Mouse (Mus musculus): Measurements from ENCODE around the gene Gm136. TPM values are rescaled to one million over a fixed set of nuclear protein-coding genes. Genes with fewer than 3 reads are reported as not detected.

The Gm136 gene
- total and polyA plus RNA-seq, 3 experiments = not detected

GRCm38 (mm10) chr4:34715062-34715461, 41.0 kb downstream of the Gm136 start:
- Histone ChIP-seq H3K4me3 (replicated peaks in 1 of 3; ENCODE audit: low read depth in 2 of 3, low read length in 2 of 3, poor library complexity in 1 of 3) (no peak overlapping the region), H3K4me2 (ENCODE audit: insufficient read depth, low read depth, poor library complexity, severe bottlenecking) (no peak overlapping the region), H3K27ac (ENCODE audit: insufficient read depth, low read depth) (no peak overlapping the region), H3K9me3 (replicated peaks; ENCODE audit: low read length) (peaks cover 9% of the 10 kb centered on the region), H3K79me2 (replicated peaks; ENCODE audit: control insufficient read depth, extremely low read depth, insufficient read depth, poor library complexity, severe bottlenecking) (no peaks in the 10 kb centered on the region), H3K27me3 (replicated peaks) (no peaks in the 10 kb centered on the region), H3K4me1 (ENCODE audit: control insufficient read depth in 1 of 2, insufficient read depth in 2 of 2) (no peaks in the 10 kb centered on the region), H3K36me3 (replicated peaks in 1 of 2; ENCODE audit: control insufficient read depth in 1 of 2, insufficient read depth in 1 of 2, low read length in 1 of 2) (no peaks in the 10 kb centered on the region), H3K9ac (ENCODE audit: insufficient read depth, low read depth) (no peak overlapping the region)
- no peak for TF ChIP-seq CHD2 (IDR thresholded peaks at IDR 0.05; ENCODE audit: low read length)
- no peak for TF ChIP-seq ZC3H11A (IDR thresholded peaks at IDR 0.05; ENCODE audit: low read depth, low read length)
- TF ChIP-seq TBP (conservative IDR thresholded peaks at IDR 0.05; ENCODE audit: low read depth, low read length) = peak; percentile 76; the same call in 1 of the 2 replicates
- dilution Hi-C loops (cut with MboI; ENCODE audit: extremely low pct_ligation_motif_present, extremely low pct_unique_long_range_greater_than_20kb, low sequenced_read_pairs) = no loop called here
- DNase-seq (ENCODE audit: extremely low read depth) = no peak
- in situ Hi-C loops (cut with MboI; ENCODE audit: low pct_ligation_motif_present, low pct_unique_long_range_greater_than_20kb, low sequenced_read_pairs) = no loop called here

DNA sequence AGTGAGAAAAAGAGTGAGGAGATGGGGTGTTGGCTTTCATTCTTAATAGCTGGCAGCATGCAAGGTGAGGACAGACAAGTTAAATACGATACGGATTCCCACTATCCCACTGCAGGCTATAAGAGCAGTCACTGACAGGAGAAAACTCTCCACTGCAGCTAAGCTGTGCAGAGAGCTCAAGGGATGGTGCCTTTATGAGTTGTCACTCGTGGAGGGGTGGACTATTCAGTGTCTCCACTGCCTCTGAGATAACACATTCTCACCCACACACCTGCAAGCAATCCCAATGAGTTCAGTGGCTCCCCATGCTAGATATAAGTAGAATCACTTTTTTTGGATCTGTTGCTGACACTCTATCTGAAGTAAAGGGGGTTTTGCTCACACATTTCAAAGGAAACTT, 47.9 kb downstream of the Gm136 start:
- H3K27me3 ChIP-seq (replicated peaks) = no peaks in the 10 kb centered on the region
- no peak overlapping the region for H3K4me3 ChIP-seq (replicated peaks in 1 of 3; ENCODE audit: low read depth in 2 of 3, low read length in 2 of 3, poor library complexity in 1 of 3)
- in situ Hi-C loops (cut with MboI; ENCODE audit: low pct_ligation_motif_present, low pct_unique_long_range_greater_than_20kb, low sequenced_read_pairs) (no loop called here), dilution Hi-C loops (cut with MboI; ENCODE audit: extremely low pct_ligation_motif_present, extremely low pct_unique_long_range_greater_than_20kb, low sequenced_read_pairs) (no loop called here)
- H3K4me2 ChIP-seq (ENCODE audit: insufficient read depth, low read depth, poor library complexity, severe bottlenecking) = no peak overlapping the region
- TF ChIP-seq USF2 (conservative IDR thresholded peaks at IDR 0.05; ENCODE audit: low read depth, low read length) (no peak), EP300 (IDR thresholded peaks at IDR 0.05; ENCODE audit: low read length) (no peak), CTCF (conservative IDR thresholded peaks at IDR 0.05 in 1 of 2, IDR thresholded peaks at IDR 0.05 in 1 of 2; ENCODE audit: low read depth in 2 of 2, low read length in 2 of 2) (no peak), POLR2AphosphoS2 (IDR thresholded peaks at IDR 0.05; ENCODE audit: low read depth, low read length) (no peak), MXI1 (IDR thresholded peaks at IDR 0.05; ENCODE audit: low read depth, low read length) (no peak), JUND (conservative IDR thresholded peaks at IDR 0.05; ENCODE audit: low read depth, low read length) (no peak), MEF2A (IDR thresholded peaks at IDR 0.05; ENCODE audit: borderline replicate concordance, low read depth, low read length) (no peak), MAFK (IDR thresholded peaks at IDR 0.05; ENCODE audit: insufficient replicate concordance, low read length) (no peak), ZKSCAN1 (IDR thresholded peaks at IDR 0.05; ENCODE audit: borderline replicate concordance, low read depth, low read length) (no peak), NRF1 (IDR thresholded peaks at IDR 0.05; ENCODE audit: low read depth, low read length) (no peak), ZMIZ1 (IDR thresholded peaks at IDR 0.05; ENCODE audit: low read depth, low read length) (no peak), ELF1 (IDR thresholded peaks at IDR 0.05; ENCODE audit: low read depth, low read length) (no peak), CHD1 (IDR thresholded peaks at IDR 0.05; ENCODE audit: low read depth, low read length) (no peak), NELFE (IDR thresholded peaks at IDR 0.05; ENCODE audit: low read depth, low read length) (no peak), CHD2 (IDR thresholded peaks at IDR 0.05; ENCODE audit: low read length) (no peak), UBTF (IDR thresholded peaks at IDR 0.05; ENCODE audit: low read depth, low read length) (no peak), KAT2A (IDR thresholded peaks at IDR 0.05; ENCODE audit: insufficient replicate concordance, low read length) (no peak), HCFC1 (IDR thresholded peaks at IDR 0.05; ENCODE audit: low read depth, low read length) (no peak), MAX (IDR thresholded peaks at IDR 0.05; ENCODE audit: low read length) (no peak)
- H3K4me1 ChIP-seq (ENCODE audit: control insufficient read depth in 1 of 2, insufficient read depth in 2 of 2) = no peaks in the 10 kb centered on the region
- no peak for DNase-seq (ENCODE audit: extremely low read depth)
- no peak overlapping the region for H3K27ac ChIP-seq (ENCODE audit: insufficient read depth, low read depth)
- H3K9me3 ChIP-seq (replicated peaks; ENCODE audit: low read length) = peaks cover 3% of the 10 kb centered on the region
- H3K9ac ChIP-seq (ENCODE audit: insufficient read depth, low read depth) = no peak overlapping the region
- no peaks in the 10 kb centered on the region for H3K36me3 ChIP-seq (replicated peaks in 1 of 2; ENCODE audit: control insufficient read depth in 1 of 2, insufficient read depth in 1 of 2, low read length in 1 of 2)
- H3K79me2 ChIP-seq (replicated peaks; ENCODE audit: control insufficient read depth, extremely low read depth, insufficient read depth, poor library complexity, severe bottlenecking) = no peaks in the 10 kb centered on the region

Measured in CH12.LX (cell line).